Mouse (Mus musculus): ENCODE measurements around the gene Tars2. TPM values are rescaled to one million over a fixed set of nuclear protein-coding genes. Genes with fewer than 3 reads are reported as not detected.
A peak's percentile ranks its signal among the peaks of the same experiment; 100 is the strongest.

The Tars2 gene
- polyA plus RNA-seq, 1 experiment from 2014 or later, result 39.2 TPM

- Histone ChIP-seq H3K36me3 (peaks cover 38% of the 10 kb centered on the region), H3K27ac (replicated peaks) (no peak overlapping the region), H3K9ac (no peak overlapping the region), H3K4me3 (no peak overlapping the region), H3K27me3 (no peaks in the 10 kb centered on the region), H3K4me1 (replicated peaks) (no peaks in the 10 kb centered on the region), H3K4me2 (no peak overlapping the region), H3K9me3 (no peaks in the 10 kb centered on the region)
- no peak for ATAC-seq (ENCODE audit: low read depth)
- WGBS, result 76% methylated on average over 4 of the region's 4 CpGs
Observed at GRCm38 (mm10) chr3:95761771-95762170, 1.8 kb upstream of the Tars2 start.

GRCm38 (mm10) chr3:95760656-95761055, 650 bp upstream of the Tars2 start:
- no peaks in the 10 kb centered on the region for H3K4me1 ChIP-seq (replicated peaks)
- no peak overlapping the region for H3K4me2 ChIP-seq
- H3K36me3 ChIP-seq, result peaks cover 27% of the 10 kb centered on the region
- H3K9ac ChIP-seq, result no peak overlapping the region
- no peak overlapping the region for H3K4me3 ChIP-seq
- no peaks in the 10 kb centered on the region for H3K27me3 ChIP-seq
- ATAC-seq (ENCODE audit: low read depth), result no peak
- no peaks in the 10 kb centered on the region for H3K9me3 ChIP-seq
- no peak overlapping the region for H3K27ac ChIP-seq (replicated peaks)

- Histone ChIP-seq H3K27me3 (no peaks in the 10 kb centered on the region), H3K4me2 (no peak overlapping the region), H3K27ac (replicated peaks) (no peak overlapping the region), H3K4me3 (no peak overlapping the region), H3K9me3 (no peaks in the 10 kb centered on the region), H3K36me3 (peaks cover 7% of the 10 kb centered on the region), H3K4me1 (replicated peaks) (peaks cover 7% of the 10 kb centered on the region), H3K9ac (no peak overlapping the region)
- ATAC-seq (ENCODE audit: low read depth), result no peak
- 57% methylated on average over 9 of the region's 9 CpGs for WGBS
Observed at GRCm38 (mm10) chr3:95758467-95759218, 1.4 kb downstream of the Tars2 start.

GRCm38 (mm10) chr3:95756808-95757207, 3.2 kb downstream of the Tars2 start:
- Histone ChIP-seq H3K9ac (no peak overlapping the region), H3K27me3 (no peaks in the 10 kb centered on the region), H3K4me2 (no peak overlapping the region), H3K9me3 (no peaks in the 10 kb centered on the region), H3K4me3 (no peak overlapping the region), H3K36me3 (peaks cover 11% of the 10 kb centered on the region), H3K27ac (replicated peaks) (no peak overlapping the region), H3K4me1 (replicated peaks) (peaks cover 8% of the 10 kb centered on the region)
- ATAC-seq (ENCODE audit: low read depth), result no peak
- 87% methylated on average over 2 of the region's 2 CpGs for WGBS

- Histone ChIP-seq H3K36me3 (peaks cover 30% of the 10 kb centered on the region), H3K9me3 (no peaks in the 10 kb centered on the region), H3K4me2 (peak overlapping the region; percentile 73), H3K4me1 (replicated peaks) (peaks cover 8% of the 10 kb centered on the region), H3K27me3 (no peaks in the 10 kb centered on the region), H3K4me3 (peak overlapping the region; percentile 64), H3K9ac (peak overlapping the region; percentile 76), H3K27ac (replicated peaks) (peak overlapping the region; percentile 64)
- peak; percentile 99 for ATAC-seq (ENCODE audit: low read depth)
- WGBS, result under 1% methylated on average over 30 of the region's 30 CpGs
Observed at GRCm38 (mm10) chr3:95754345-95755206, 5.4 kb downstream of the Tars2 start.

- Histone ChIP-seq H3K36me3 (peaks cover 46% of the 10 kb centered on the region), H3K9ac (no peak overlapping the region), H3K4me2 (no peak overlapping the region), H3K4me3 (no peak overlapping the region), H3K4me1 (replicated peaks) (peaks cover 8% of the 10 kb centered on the region), H3K27me3 (no peaks in the 10 kb centered on the region), H3K27ac (replicated peaks) (no peak overlapping the region), H3K9me3 (no peaks in the 10 kb centered on the region)
- ATAC-seq (ENCODE audit: low read depth), result no peak
- 81% methylated on average over 3 of the region's 3 CpGs for WGBS
Observed at GRCm38 (mm10) chr3:95752935-95753334, 7.1 kb downstream of the Tars2 start.

GRCm38 (mm10) chr3:95740406-95740805, 19.6 kb downstream of the Tars2 start:
- WGBS, result 80% methylated on average over 8 of the region's 8 CpGs

GRCm38 (mm10) chr3:95739353-95740104, 20.5 kb downstream of the Tars2 start, which contains the start of gene Ecm1:
Gene Ecm1 (minus strand): TSS chr3:95739569.
- H3K27ac ChIP-seq (replicated peaks), result no peak within 1 kb of the TSS
- no peak within 1 kb of the TSS for H3K4me3 ChIP-seq
- no peak for ATAC-seq (ENCODE audit: low read depth)
- peaks cover 90% of the 10 kb centered on the region for H3K36me3 ChIP-seq
- H3K9me3 ChIP-seq, result no peaks in the 10 kb centered on the region
- H3K27me3 ChIP-seq, result no peaks in the 10 kb centered on the region
- WGBS, result 79% methylated on average over 7 of the region's 7 CpGs
- no peak within 1 kb of the TSS for H3K4me2 ChIP-seq
- H3K4me1 ChIP-seq (replicated peaks), result 0 out of 2 replicates have a peak, but pooled peaks cover 3% of the 10 kb centered on the region
- H3K9ac ChIP-seq, result 0 out of 2 replicates have a peak within 1 kb of the TSS, but pooled peaks have one; percentile 26

More at GRCm38 (mm10) chr3:95740406-95740805, 19.6 kb downstream of the Tars2 start:
- no peaks in the 10 kb centered on the region for H3K27me3 ChIP-seq
- H3K9ac ChIP-seq, result no peak overlapping the region
- H3K4me1 ChIP-seq (replicated peaks), result 0 out of 2 replicates have a peak, but pooled peaks cover 3% of the 10 kb centered on the region
- no peak overlapping the region for H3K4me3 ChIP-seq
- no peak overlapping the region for H3K27ac ChIP-seq (replicated peaks)
- no peak for ATAC-seq (ENCODE audit: low read depth)
- H3K4me2 ChIP-seq, result no peak overlapping the region
- H3K9me3 ChIP-seq, result no peaks in the 10 kb centered on the region
- H3K36me3 ChIP-seq, result peaks cover 90% of the 10 kb centered on the region

GRCm38 (mm10) chr3:95735071-95735670, 24.8 kb downstream of the Tars2 start:
- no peaks in the 10 kb centered on the region for H3K27me3 ChIP-seq
- H3K36me3 ChIP-seq, result peaks cover 55% of the 10 kb centered on the region
- no peaks in the 10 kb centered on the region for H3K4me1 ChIP-seq (replicated peaks)
- no peak overlapping the region for H3K4me3 ChIP-seq
- ATAC-seq (ENCODE audit: low read depth), result no peak
- no peak overlapping the region for H3K9ac ChIP-seq
- no peaks in the 10 kb centered on the region for H3K9me3 ChIP-seq
- H3K4me2 ChIP-seq, result no peak overlapping the region
- H3K27ac ChIP-seq (replicated peaks), result no peak overlapping the region
- WGBS, result 85% methylated on average over 12 of the region's 12 CpGs

- Histone ChIP-seq H3K27ac (replicated peaks) (no peak overlapping the region), H3K4me1 (replicated peaks) (no peaks in the 10 kb centered on the region), H3K27me3 (no peaks in the 10 kb centered on the region), H3K9ac (no peak overlapping the region), H3K4me2 (no peak overlapping the region), H3K9me3 (no peaks in the 10 kb centered on the region), H3K4me3 (no peak overlapping the region), H3K36me3 (peaks cover 45% of the 10 kb centered on the region)
- no peak for ATAC-seq (ENCODE audit: low read depth)
- WGBS, result 86% methylated on average over 13 of the region's 13 CpGs
Observed at GRCm38 (mm10) chr3:95734092-95734702, 25.8 kb downstream of the Tars2 start.
